Mouse (Mus musculus) midbrain, embryonic 15.5 days (tissue): ENCODE measurements around the gene Kit. TPM values are rescaled to one million over a fixed set of nuclear protein-coding genes. Genes with fewer than 3 reads are reported as not detected.

ENCODE experiments used
- ATAC-seq: fragments of 200-750 bp; cut with Nextera tagmentation; replicated peaks from 2 replicates; pipeline ENCODE4 v1.8.0; 2017; ENCODE audit warnings: moderate TSS enrichment
- H3K27ac ChIP-seq: fragments of 300-500 bp; sonication (generic); 2 replicates; pipeline ENCODE4 v1.5.1; 2015; ENCODE audit warnings: mild to moderate bottlenecking, inconsistent platforms
- H3K27me3 ChIP-seq: fragments of 300-500 bp; sonication (generic); replicated peaks from 2 replicates; pipeline ENCODE4 v1.6.1; 2015; ENCODE audit warnings: inconsistent platforms
- H3K36me3 ChIP-seq: fragments of 300-500 bp; sonication (generic); replicated peaks from 2 replicates; pipeline ENCODE4 v1.6.1; 2015; ENCODE audit warnings: inconsistent platforms
- H3K4me1 ChIP-seq: fragments of 300-500 bp; sonication (generic); 2 replicates; pipeline ENCODE4 v1.6.1; 2015; ENCODE audit warnings: inconsistent platforms
- H3K4me2 ChIP-seq: fragments of 300-500 bp; sonication (generic); 2 replicates; pipeline ENCODE4 v1.6.1; 2015; ENCODE audit warnings: inconsistent platforms, mild to moderate bottlenecking, moderate library complexity
- H3K4me3 ChIP-seq: fragments of 300-500 bp; sonication (generic); 2 replicates; pipeline ENCODE4 v1.5.1; 2015; ENCODE audit warnings: mild to moderate bottlenecking, inconsistent platforms
- H3K9ac ChIP-seq: fragments of 300-500 bp; sonication (generic); 2 replicates; pipeline ENCODE4 v1.6.1; 2015; ENCODE audit warnings: mild to moderate bottlenecking, inconsistent platforms
- H3K9me3 ChIP-seq: fragments of 300-500 bp; sonication (generic); 2 replicates; pipeline ENCODE4 v1.6.1; 2016; ENCODE audit warnings: inconsistent platforms
- WGBS: fragments of 180-500 bp; shearing (Covaris S2); methylation state at CpG from one replicate; pipeline ENCODE4 v1.1.7; 2015; ENCODE audit warnings: mixed read lengths; 5-methylcytosine and 5-hydroxymethylcytosine counted together
- polyA plus RNA-seq: library from polyadenylated mRNA; unstranded; fragments of >200 nt; fragmentation: Nextera tagmentation; extraction: Ambion mirVana; gene quantifications from 2 replicates; pipeline ENCODE4 v1.2.1, GENCODE M21; 2015

The Kit gene
- polyA plus RNA-seq, 1 experiment from 2014 or later, result 44.0 TPM

DNA sequence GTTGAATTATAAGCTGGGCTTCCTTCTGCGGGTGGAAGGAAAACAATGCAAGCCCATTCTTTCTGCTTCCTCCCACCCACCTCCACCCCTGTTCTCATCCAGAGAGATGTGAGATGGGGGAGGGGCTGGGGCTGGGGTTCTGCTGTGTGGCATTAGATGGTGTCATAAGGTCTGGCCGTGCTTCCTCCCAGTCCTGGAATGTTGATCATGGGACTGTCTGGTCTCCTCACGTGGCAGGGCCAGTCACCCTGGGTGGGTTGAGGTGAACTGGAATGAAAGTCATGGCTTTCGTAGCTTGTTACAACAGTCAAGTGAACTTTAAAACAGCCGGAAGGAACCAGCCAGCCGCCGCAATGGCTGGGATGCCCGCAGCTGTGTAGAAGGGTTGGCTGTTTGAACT lies 78.7 kb downstream of the Kit start:
- H3K9me3 ChIP-seq, result no peaks in the 10 kb centered on the region
- peaks cover 9% of the 10 kb centered on the region; the same call in 1 of the 2 replicates for H3K36me3 ChIP-seq
- WGBS, result 94% methylated on average over 8 of the region's 8 CpGs
- H3K27ac ChIP-seq, result no peak overlapping the region
- H3K27me3 ChIP-seq, result no peaks in the 10 kb centered on the region
- H3K4me2 ChIP-seq, result no peak overlapping the region
- H3K4me1 ChIP-seq, result no peaks in the 10 kb centered on the region
- ATAC-seq, result no peak
- no peak overlapping the region for H3K4me3 ChIP-seq
- H3K9ac ChIP-seq, result no peak overlapping the region

DNA sequence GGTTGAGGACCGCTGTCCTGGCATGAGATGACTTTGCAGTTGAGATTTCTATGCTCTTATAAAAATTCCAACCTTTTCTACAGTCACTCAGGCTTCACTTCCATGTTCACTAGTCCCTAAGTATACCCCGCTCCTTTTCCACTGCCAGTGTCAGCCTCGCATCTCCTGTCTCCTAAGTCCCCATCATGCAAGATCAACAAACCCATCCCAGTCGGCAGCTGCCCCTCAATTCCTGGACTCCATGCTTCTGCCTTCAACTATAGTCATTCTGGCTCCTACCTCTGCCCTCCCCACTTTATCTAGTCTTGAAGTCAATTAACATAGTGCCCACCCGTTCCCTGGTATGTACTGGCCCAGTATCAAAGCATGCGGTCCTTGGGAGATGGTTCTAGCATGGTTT lies 83.9 kb downstream of the Kit start:
- ATAC-seq, result no peak
- no peaks in the 10 kb centered on the region for H3K27me3 ChIP-seq
- 92% methylated on average over 6 of the region's 6 CpGs for WGBS

DNA sequence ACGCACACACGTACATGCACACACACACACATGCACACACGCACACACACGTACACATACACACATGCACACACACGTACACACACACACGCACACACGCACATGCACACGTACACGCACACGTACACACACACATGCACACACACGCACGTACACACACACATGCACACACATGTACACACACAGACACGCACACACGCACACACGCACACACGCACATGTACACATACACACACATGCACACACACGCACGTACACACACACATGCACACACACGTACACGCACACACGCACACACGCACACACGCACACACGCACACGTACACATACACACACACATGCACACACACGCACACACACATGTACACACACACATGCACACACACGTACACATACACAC lies 85.6 kb downstream of the Kit start:
- no peak overlapping the region for H3K27ac ChIP-seq
- no peak for ATAC-seq
- no peaks in the 10 kb centered on the region for H3K9me3 ChIP-seq
- H3K9ac ChIP-seq, result no peak overlapping the region
- no peaks in the 10 kb centered on the region for H3K4me1 ChIP-seq
- H3K27me3 ChIP-seq, result no peaks in the 10 kb centered on the region
- WGBS, result 97% methylated on average over 27 of the region's 27 CpGs
- no peak overlapping the region for H3K4me2 ChIP-seq
- H3K4me3 ChIP-seq, result no peak overlapping the region
- no peaks in the 10 kb centered on the region for H3K36me3 ChIP-seq

More for the DNA sequence above, 83.9 kb downstream of the Kit start:
- Histone ChIP-seq H3K4me2 (no peak overlapping the region), H3K4me3 (no peak overlapping the region), H3K27ac (no peak overlapping the region), H3K36me3 (peaks cover 9% of the 10 kb centered on the region; the same call in 1 of the 2 replicates), H3K9me3 (no peaks in the 10 kb centered on the region), H3K9ac (no peak overlapping the region), H3K4me1 (no peaks in the 10 kb centered on the region)

DNA sequence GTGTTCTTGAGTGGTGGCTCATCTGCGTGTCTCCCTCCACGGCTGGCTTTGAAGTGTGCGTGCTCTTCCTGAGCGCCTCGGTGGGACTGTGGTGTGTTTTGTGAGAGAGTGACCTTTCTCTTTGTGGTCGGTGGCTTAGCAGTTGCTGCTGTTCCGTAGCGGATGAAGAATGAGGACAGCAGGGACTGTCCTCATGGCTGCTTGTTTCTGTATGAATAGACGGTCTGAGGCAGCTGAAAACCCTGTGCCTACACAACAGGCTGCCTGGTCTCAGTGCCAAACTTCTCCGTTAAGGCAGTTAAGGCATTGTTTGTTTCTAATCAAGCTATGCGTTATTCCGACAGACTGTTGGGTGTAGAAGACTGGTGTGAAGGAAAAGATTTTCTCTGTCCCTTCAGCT lies 87.8 kb downstream of the Kit start:
- no peak overlapping the region for H3K9ac ChIP-seq
- no peak for ATAC-seq
- no peaks in the 10 kb centered on the region for H3K4me1 ChIP-seq
- H3K27ac ChIP-seq, result no peak overlapping the region
- H3K4me3 ChIP-seq, result no peak overlapping the region
- H3K9me3 ChIP-seq, result no peaks in the 10 kb centered on the region
- 58% methylated on average over 12 of the region's 12 CpGs for WGBS
- H3K27me3 ChIP-seq, result no peaks in the 10 kb centered on the region
- H3K4me2 ChIP-seq, result no peak overlapping the region
- no peaks in the 10 kb centered on the region for H3K36me3 ChIP-seq

DNA sequence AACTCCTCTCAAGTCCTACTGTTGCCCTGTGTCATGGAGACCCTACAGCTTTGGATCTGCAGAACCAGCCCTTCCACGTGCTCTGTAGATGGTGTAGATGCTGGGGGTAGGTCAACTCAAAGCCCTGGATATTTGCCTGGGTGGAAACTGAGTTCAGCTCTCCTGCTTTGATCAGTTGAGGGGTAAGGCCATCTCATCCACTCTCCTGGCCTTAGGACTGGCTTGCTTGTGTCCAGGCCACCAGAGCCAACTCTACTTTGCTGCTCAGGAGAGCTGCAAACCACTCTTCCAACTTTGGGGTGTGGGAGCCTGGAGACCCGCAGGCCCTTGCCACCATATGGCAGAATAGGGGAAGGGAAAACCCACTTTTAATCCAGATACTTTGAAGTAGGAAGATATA lies 89.1 kb downstream of the Kit start:
- H3K36me3 ChIP-seq, result no peaks in the 10 kb centered on the region
- H3K4me1 ChIP-seq, result no peaks in the 10 kb centered on the region
- no peaks in the 10 kb centered on the region for H3K27me3 ChIP-seq
- no peak for ATAC-seq
- no peak overlapping the region for H3K4me3 ChIP-seq
- no peaks in the 10 kb centered on the region for H3K9me3 ChIP-seq
- 94% methylated on average over 2 of the region's 2 CpGs for WGBS
- no peak overlapping the region for H3K4me2 ChIP-seq
- no peak overlapping the region for H3K9ac ChIP-seq
- no peak overlapping the region for H3K27ac ChIP-seq

DNA sequence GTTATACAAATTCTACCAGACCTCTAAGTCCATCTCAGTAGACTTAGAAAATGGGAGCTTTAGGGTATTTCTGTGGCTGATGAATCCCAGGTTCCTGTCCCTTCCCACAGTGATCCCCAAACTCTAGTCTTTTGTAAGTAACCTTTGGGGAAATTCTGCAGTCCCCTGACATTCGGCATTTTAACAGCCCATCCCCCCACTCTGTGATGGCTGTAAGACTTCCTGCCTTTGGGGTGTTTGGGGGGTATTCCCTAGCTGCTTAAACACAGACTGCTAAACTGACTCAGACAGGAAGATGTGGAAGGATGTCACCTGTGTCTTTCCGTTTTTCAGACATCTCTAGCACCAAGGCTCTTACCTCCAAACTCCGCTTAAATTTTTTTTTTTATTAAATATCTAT lies 92.4 kb downstream of the Kit start:
- no peaks in the 10 kb centered on the region for H3K9me3 ChIP-seq
- no peaks in the 10 kb centered on the region for H3K27me3 ChIP-seq
- no peak for ATAC-seq
- no peaks in the 10 kb centered on the region for H3K36me3 ChIP-seq
- H3K4me3 ChIP-seq, result no peak overlapping the region
- H3K27ac ChIP-seq, result no peak overlapping the region
- H3K4me1 ChIP-seq, result no peaks in the 10 kb centered on the region
- WGBS, result 75% methylated on average over 3 of the region's 3 CpGs
- no peak overlapping the region for H3K4me2 ChIP-seq
- no peak overlapping the region for H3K9ac ChIP-seq

DNA sequence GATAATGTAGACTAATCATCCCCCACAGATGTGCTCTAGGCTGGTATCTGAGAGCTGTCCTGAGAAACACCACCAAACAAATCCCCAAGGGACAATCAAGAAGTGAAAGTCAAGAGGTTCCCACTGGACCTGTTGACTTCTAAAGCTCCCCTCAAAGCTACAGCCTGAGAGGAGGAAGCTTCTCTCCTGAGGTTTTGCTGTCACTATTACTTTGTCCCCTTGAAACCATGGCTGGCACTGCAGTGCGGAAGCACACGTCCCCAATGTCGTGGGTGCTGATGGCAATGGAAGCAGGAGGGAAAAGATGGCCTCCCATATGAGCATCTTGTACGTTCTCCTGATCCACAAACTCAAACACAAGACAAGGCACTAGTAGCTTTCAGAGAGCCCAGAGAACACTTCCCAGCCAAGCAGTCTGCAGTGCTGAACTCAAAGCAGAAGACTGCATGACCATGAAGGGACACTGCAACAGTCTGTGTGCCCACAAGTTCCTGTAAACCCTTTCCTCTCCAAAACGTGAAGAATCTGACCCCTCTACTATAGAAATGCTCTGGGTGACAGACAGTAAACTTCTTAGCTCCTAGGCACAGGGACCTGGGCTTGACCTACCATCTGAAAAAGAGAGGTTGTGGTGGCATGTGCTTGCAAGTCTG lies 96.5 kb downstream of the Kit start:
- Histone ChIP-seq H3K4me2 (no peak overlapping the region), H3K4me3 (no peak overlapping the region), H3K36me3 (no peaks in the 10 kb centered on the region), H3K9me3 (no peaks in the 10 kb centered on the region), H3K4me1 (no peaks in the 10 kb centered on the region), H3K9ac (no peak overlapping the region), H3K27ac (no peak overlapping the region), H3K27me3 (no peaks in the 10 kb centered on the region)
- WGBS, result 83% methylated on average over 5 of the region's 5 CpGs
- no peak for ATAC-seq

DNA sequence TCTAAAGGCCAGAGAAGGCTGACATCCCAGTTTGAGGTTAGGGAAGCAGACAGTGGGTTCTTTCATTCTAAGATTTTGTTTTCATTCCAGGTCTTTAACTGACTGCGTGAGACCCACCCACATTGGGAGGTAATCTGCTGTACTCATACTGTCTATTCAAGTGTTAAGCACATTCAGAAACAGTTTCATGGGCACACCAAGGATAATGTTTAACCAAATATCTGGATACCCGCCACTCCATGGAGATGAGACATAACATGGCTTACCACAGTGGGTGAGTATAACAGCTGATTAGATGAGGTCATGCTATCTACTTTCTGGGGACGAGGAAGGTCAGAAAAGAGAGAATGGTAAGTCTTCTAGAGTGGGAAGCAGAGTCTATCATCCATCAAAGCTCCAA lies 101.3 kb downstream of the Kit start:
- H3K36me3 ChIP-seq, result no peaks in the 10 kb centered on the region

DNA sequence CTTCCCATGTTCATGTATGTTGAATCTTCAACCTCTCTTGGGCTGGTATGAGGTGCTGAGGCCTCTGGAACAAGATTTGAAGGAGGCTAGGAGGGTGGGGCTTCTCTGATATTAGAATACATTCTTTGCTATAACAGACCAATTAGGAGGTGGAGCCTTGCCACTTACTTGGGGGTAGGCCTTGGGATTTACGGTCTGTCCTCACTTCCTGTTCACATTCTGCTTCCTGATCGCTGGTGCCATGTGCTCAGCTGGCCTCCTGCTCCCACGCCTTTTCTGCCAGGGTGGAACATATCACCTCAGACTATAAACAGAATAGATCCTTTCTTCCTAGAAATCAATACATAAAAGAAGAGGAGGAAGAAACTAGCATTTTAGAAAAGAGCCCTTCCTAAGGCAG lies 105.2 kb downstream of the Kit start:
- Histone ChIP-seq H3K4me1 (no peaks in the 10 kb centered on the region), H3K36me3 (no peaks in the 10 kb centered on the region), H3K9ac (no peak overlapping the region), H3K9me3 (no peaks in the 10 kb centered on the region), H3K27me3 (no peaks in the 10 kb centered on the region), H3K27ac (no peak overlapping the region), H3K4me2 (no peak overlapping the region), H3K4me3 (no peak overlapping the region)
- ATAC-seq, result no peak
- WGBS, result 84% methylated on average over 3 of the region's 3 CpGs

More for the DNA sequence above, 101.3 kb downstream of the Kit start:
- Histone ChIP-seq H3K4me2 (no peak overlapping the region), H3K4me3 (no peak overlapping the region), H3K9me3 (no peaks in the 10 kb centered on the region), H3K4me1 (no peaks in the 10 kb centered on the region), H3K27ac (no peak overlapping the region), H3K9ac (no peak overlapping the region), H3K27me3 (no peaks in the 10 kb centered on the region)
- no peak for ATAC-seq
- WGBS, result 88% methylated on average over 3 of the region's 3 CpGs

DNA sequence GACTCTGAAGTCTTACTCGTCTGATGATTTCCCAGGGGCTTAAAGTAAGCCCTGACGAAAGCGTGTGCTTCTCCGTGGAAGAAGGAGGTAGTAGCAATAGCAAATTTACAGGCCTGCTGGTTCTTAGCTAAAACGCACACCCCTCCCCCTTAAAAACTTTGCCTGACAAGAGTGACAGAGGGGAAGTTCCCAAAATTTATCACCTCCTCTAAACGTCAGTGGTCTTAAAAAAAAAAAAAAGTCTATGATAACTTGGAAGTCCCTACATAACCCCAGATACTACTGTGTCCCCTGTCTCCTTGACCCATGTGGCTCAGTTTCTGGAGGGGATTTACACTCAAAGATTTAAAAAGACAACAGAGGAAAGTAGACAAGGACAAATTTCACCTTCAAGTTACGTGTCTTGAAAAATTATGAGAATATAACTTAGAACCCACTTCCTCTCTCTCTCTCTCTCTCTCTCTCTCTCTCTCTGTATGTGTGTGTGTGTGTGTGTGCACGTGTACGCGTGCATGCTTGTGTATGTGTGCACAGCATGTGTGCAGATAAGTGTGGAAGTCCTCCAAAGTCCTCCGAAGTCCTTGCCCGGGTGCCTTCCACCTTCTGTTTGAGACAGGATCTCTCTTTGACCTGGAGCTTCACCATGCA lies 120.6 kb downstream of the Kit start:
- no peaks in the 10 kb centered on the region for H3K27me3 ChIP-seq
- no peak overlapping the region for H3K9ac ChIP-seq
- no peaks in the 10 kb centered on the region for H3K4me1 ChIP-seq
- 80% methylated on average over 12 of the region's 12 CpGs for WGBS
- H3K9me3 ChIP-seq, result no peaks in the 10 kb centered on the region
- H3K36me3 ChIP-seq, result no peaks in the 10 kb centered on the region
- no peak for ATAC-seq
- H3K27ac ChIP-seq, result no peak overlapping the region
- no peak overlapping the region for H3K4me2 ChIP-seq
- no peak overlapping the region for H3K4me3 ChIP-seq

DNA sequence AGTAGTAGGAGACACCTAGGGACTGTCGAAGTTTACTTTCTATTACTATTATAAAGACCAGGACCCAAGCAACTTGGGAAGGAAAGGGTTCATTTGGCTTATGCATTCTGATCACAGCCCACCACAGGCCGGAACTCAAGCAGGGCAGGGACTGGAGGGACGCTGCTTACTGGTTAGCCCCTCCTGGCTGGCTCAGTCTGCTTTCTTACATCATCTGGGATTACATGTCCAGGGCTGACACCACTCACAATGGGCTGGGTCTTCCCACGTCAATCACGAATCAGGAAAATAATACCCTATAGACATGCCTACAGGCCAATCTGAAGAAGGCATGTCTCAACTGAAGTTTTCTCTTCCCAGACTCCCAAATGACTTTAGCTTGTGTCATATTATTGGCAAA lies 122.2 kb downstream of the Kit start:
- no peaks in the 10 kb centered on the region for H3K36me3 ChIP-seq
- no peaks in the 10 kb centered on the region; the same call in 1 of the 2 replicates for H3K9me3 ChIP-seq
- H3K4me2 ChIP-seq, result no peak overlapping the region
- ATAC-seq, result no peak
- no peak overlapping the region for H3K27ac ChIP-seq
- 27% methylated on average over 5 of the region's 5 CpGs for whole genome bisulfite sequencing
- H3K9ac ChIP-seq, result no peak overlapping the region
- no peak overlapping the region for H3K4me3 ChIP-seq
- no peaks in the 10 kb centered on the region for H3K27me3 ChIP-seq
- no peaks in the 10 kb centered on the region for H3K4me1 ChIP-seq

DNA sequence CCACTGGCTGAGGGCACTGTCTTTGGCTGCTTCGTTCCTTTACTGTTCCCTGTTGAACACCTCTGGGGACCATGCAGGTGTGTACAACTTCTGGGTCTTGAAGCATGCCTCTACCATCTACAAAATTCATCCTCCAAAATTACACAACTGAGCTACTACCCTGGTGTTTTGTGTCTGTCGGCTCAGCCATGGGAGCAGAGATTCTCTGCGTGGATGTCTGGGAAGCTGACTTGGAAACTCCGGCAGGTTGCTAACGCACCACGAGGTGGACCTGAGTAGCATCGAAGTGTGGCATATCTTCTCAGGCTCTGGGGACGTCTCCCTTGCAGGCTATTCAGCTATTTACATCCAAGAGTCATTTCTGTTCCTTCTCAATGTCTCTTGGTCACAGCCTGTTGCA lies 123.8 kb downstream of the Kit start:
- Histone ChIP-seq H3K4me1 (no peaks in the 10 kb centered on the region), H3K4me2 (no peak overlapping the region), H3K36me3 (no peaks in the 10 kb centered on the region), H3K9me3 (no peaks in the 10 kb centered on the region; the same call in 1 of the 2 replicates), H3K27ac (no peak overlapping the region), H3K4me3 (no peak overlapping the region), H3K27me3 (no peaks in the 10 kb centered on the region), H3K9ac (no peak overlapping the region)
- WGBS, result 86% methylated on average over 8 of the region's 8 CpGs
- ATAC-seq, result no peak

DNA sequence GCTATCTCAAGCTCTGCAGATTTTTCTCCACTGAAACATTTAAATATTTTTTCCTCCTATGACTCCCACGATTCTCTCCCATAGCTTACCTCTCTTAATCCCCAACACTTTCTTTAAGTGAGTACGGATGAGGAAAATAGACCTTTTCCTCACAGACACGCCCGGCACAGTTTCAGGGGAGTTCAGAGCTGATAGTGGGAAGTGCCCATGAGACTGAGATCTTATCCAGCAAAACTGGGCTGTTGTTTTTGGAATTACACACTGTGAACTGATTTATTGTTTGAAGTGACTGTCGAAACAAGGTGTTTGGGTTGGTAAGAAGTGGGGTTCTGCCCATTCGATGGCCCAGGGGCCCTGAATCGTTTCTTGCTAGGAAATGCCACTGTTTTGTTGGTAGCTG lies 124.4 kb downstream of the Kit start:
- Histone ChIP-seq H3K27me3 (no peaks in the 10 kb centered on the region), H3K27ac (no peak overlapping the region), H3K4me2 (no peak overlapping the region), H3K9me3 (no peaks in the 10 kb centered on the region; the same call in 1 of the 2 replicates), H3K9ac (no peak overlapping the region), H3K4me3 (no peak overlapping the region), H3K36me3 (no peaks in the 10 kb centered on the region), H3K4me1 (no peaks in the 10 kb centered on the region)
- 72% methylated on average over 7 of the region's 7 CpGs for WGBS
- no peak for ATAC-seq
